Mouse (Mus musculus) fat pad, adult 2 months (tissue): ENCODE measurements at regions not wholly inside any gene's neighbourhood (a gene's known extent, or its start where the extent isn't known, plus 50 kb on each side); places are given as distances from the start of the nearest gene placed in this dataset.
A peak's percentile ranks its signal among the peaks of the same experiment; 100 is the strongest.

Experiments used
- DNase-seq: peaks from one replicate; pipeline ENCODE4 v3.0.0-alpha.2; 2011; ENCODE audit warnings: low read depth, low spot score; ENCODE audit errors: extremely low read depth

DNA sequence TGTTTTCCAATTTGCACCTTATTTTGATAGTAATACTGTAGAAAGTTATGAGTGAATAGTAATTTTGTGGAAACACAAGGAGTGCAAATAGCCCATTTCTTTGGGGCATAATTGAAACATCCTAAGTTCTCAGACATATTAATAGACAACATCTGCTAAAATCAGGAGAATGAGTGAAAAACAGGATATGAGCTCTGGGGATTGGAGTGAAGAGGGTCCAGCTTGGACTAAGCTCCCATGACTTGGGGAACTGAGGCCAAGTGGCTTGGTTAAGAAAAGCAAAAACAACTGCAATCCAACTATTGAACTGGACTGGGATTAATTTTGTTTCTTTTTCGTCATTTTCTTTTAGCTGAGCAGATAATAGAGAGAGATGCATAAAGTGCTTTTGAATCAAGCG is 240.7 kb downstream of the Slc30a10 start:
- DNase-seq, result no peak

DNA sequence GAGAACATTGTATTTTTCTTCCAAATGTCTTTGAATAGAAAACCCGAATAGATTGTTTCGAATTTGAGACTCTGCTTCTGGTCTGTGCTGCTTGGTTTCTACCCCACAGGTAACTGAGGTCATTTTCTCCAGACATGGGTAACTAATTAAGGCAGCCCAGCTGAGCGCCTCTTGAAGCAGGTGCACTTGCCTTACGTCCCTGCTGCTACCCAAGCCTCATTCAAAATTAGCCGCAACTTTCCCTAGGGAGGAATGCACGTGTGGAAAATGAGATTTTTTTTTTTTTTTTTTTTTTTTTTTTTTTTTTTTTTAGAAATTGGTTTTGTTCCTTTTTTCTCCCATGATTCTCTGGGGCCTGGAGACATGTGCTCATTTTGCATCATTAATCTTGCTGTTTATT is 245.1 kb downstream of the Slc30a10 start:
- DNase-seq, result no peak

DNA sequence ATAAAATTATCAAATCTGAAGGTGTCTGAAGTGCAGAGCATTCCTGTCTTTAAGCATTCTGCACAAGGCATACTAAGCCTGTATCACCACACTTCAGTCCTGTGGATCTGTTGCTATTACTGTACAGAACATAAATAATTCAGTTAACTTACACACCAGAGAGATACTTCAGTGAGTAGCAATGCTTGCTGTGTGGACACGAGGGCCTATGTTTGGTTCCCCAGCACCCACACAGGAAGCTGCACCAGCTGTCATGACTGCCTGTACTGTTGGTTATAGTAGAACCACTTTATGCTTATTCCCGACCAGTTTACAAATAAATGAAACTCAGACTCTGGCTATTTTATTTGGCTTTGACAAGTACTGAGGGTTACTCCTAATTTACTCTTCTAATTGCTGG is 271.7 kb downstream of the Slc30a10 start:
- no peak for DNase-seq

DNA sequence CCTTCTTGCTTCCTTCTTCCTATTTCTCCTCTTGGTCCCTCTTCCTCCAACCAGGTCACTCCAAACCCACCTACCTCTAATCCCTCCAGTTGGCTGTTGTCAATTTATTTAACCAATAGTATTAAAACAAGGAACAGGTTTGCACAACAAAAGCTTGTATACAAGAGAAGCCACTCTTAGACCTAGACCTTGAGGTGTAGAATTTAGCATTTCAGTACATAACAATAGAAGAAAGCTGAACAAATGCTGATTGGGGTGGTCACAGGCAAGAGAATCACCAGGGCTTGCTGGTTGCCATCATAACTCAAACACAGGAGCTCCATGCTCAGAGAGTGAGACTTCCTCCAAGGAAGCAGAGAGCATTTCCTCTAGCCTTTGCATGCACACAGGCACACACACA is 272.2 kb downstream of the Slc30a10 start:
- DNase-seq, result no peak

DNA sequence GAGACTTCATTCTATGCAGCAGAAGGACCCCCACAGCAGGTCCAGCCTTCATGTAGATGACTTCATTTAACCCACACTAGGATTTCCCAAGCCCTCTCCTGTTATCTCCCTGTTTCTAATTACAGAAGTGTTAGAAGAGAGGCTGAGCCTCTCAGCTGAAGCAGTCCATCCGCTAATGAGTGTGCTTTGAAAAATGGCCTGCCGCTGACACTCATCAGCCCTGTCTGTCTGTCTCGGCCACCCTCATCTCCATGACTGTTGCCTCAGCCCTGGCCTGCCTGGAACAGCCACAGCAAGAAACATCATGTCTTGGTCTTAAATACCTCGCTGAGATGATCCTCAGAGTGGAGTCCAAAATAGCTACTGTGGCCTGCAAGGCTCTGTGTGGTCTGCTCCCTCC is 273.1 kb downstream of the Slc30a10 start:
- no peak for DNase-seq

DNA sequence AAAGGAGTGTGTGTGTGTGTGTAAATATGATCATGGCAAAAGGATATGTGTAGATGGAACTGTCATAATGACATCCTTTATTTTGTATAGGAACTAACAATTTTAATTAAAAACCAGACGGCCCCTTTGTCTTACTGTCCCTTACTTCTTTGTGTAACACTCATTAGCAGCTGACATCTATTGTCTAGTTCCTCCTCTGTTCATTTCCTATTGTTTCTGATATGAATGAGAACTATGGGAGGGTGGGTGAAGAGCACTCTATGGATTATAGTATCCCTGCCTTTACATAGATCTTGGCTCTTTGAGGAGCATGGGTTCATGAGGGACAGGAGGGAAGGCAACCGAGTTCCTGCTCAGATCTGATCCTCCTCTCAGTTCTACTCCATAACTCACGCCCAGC is 273.8 kb downstream of the Slc30a10 start:
- no peak for DNase-seq

DNA sequence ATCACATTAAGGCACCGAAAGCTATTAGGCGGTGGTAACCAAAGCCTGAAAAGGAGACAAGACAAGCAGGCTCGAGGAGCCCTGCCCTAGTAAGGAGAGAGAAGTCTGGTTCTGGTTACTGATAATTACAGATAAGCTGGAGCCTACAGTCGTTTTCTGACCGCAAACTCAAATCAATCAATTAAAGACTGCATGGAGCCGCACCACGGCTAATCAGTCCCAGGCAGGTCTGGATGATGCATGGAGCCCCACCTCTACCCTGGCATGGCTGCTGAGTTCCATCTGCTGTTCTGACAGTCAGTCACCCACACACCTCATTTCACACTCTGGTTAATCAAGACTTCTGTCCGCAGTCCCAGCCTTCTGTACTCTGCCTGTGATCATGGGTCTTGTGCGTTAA is 276.4 kb downstream of the Slc30a10 start:
- DNase-seq, result no peak

DNA sequence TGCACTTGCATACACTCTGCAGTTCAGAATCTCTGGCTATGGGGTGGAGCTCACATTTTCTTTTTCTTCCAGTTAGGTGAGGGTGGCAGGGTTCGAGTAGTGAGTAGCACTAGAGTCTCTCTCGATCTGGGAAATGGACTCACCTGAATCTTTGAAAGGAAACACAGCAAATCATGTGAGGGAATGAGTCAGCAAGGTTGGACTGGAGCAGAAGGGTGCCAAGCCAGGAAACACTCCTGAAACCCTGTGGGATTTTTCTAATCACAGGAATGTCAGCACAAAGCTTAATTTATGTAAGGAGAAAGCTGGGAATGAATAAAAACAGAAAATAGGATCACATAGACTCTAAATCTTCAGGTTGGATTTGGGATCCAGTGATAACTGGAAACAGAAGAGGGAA is 282.1 kb downstream of the Slc30a10 start:
- DNase-seq, result no peak

DNA sequence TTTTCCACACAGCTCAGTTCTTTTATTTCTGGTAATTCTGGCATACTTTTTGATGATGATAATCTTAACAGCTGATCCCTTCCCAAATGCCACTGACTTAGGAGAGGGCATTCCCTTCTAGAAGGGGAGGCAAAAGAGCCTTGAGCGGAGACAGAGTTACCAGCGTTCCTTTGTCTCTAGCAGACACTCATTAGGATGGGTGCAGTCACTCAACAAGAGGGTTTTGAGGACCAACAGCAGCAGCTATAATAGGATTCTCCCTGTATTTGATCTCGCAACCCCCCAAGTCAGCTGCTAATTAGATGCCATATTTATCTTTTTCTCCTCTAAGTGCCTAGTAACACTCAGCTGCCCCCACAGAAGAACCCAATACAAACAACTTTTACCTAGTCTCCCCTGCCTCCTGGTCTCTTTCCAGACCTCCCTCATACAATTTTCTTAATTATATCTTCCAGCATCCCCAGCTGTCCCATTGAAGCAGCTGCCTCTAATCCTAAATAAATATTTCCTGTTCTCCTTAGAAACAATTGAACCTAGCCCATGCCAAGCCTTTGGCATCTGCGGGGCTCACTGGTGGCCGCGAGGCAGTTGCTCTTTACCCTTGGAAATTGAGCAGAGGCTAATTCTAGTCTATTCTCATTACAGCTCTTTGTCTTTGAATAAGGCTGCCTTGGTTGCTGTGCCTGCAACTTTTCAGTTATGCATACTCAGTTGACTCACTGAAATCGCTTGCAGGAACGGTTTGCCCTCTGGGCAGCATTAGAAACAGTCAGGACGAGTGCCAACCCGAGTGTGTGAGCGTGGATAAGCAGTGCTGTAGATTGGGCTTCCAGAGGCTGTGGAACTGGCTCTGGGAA is 286.6 kb downstream of the Slc30a10 start:
- DNase-seq, result peak; percentile 3

DNA sequence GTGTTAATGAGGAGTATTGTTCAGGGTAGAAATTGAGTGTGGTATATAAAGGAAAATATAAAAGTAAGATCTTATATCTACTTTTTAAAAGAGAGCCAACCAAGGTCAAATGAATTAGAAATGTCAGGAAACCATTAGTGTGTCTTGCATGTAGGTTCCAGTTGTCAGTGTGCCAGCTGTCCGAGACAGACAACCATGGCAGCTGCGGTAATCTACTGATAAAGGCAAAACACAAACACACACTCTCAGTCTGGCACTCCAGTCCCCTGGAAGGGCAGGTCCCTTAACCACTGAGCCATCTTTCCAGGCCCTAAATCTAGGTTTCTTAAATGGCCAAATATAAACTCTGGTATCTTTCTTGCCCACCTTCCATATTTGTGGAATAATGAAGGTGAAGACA is 294.6 kb downstream of the Slc30a10 start:
- no peak for DNase-seq

DNA sequence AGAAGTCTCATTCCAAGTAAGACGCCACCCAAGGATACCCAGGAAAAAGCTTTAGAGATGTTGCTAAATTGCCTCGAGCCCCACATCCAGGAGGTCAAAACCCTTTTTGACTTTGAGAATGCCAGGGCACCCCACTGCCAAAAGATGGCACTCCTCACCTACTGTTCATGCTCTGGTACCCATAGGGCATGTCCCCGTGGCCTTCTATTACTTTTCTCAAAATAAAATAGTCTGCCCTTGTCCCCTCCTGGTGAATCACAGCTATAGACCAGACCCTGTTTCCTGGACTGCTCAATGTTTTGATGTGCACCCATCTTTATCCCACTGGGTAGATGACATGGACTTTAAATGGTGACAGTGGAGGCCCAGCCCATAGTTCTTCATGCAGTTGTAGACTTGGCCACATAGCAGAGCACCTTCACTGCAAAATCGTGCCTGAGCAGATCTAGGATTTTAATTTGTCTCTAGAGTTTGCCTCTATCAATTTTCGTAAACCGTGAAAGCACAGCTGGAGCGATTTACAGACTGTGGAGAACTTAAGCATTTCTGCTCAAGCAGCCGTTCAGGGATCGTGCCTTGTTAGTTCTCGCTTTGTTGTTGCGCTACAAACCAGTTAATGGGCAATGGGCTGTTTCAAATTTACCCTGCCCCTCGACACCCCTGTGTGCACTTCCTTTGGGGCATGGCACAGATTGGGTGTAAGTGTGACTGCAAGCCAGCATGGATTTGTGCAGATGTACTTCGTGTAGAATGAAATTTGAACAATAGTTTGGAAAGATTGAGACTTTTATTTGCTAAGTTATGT is 300.0 kb downstream of the Slc30a10 start:
- DNase-seq, result no peak

DNA sequence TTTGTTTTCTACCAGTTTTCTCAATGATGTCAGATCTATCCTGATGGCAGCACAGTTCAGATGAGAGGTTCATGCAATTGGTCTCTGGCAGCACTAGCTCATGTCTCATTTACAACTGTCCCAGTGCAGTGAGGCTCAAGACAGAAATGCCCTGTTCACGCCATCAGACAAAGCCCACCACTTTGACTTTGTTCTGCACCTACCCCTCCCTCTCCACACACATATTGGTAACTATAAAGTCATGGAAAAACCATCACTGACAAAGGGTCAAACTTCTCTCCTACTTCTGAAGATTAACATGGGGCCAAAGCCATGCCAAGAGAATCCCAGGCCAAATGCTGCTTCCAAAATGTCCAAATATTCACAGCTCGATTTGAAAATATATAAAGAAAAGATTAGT is 302.7 kb downstream of the Slc30a10 start:
- no peak for DNase-seq

DNA sequence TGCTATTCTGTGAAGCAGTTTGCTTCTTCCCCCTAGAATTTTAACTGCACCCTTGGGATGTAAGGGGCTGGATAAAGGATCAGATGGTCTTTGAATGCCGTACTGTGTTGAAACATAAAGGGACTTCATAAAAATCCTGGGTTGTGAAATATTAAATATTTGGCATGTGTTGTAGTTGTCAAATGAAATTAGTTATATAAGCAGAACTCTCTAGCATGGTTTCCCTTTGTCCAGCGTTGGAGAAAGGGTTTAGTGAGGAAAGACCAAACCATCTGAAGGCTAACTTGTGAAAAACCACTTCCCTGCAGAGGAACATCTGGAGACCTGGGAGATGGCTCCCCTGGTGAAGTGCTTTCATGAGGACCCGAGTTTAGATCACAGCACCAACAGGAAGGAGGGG is 319.6 kb downstream of the Slc30a10 start:
- no peak for DNase-seq

DNA sequence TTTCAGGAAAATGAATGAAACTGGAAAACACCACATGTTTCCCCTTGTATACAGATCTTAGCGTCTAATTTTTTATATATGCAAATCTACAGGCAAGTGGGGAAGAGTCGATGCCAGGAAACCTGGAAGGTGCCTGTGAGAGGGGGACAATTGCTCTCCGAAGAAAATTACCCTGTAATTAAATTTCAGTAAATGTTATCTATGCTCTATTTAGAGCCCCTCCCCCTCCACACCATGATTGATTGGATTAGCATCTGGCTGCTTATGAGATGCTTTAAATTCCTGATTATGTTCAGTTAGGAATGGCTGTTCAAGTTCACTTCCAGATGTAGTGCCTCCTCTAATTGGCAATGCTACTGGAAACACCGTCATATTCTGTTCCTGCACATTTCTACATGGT is 325.0 kb downstream of the Slc30a10 start:
- DNase-seq, result no peak

DNA sequence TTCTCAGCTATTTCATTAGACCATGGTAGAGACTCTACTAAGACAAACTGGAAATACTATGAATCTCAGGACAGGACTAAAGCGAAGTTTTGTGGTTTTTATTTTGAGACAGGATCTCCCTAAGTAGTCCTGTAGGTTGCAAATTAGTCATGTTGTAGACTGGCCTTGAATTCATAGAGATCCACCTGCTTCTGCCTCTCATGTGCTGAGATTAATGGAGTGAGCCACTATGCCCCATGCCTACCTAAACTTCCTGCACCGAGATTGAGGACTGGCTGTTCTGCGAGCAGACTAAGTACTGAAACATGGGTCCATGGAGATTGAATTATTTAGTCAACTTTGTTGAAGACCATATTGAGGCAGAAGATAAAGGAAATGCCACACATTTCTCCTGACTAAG is 315.0 kb downstream of the Lyplal1 start:
- DNase-seq, result no peak

DNA sequence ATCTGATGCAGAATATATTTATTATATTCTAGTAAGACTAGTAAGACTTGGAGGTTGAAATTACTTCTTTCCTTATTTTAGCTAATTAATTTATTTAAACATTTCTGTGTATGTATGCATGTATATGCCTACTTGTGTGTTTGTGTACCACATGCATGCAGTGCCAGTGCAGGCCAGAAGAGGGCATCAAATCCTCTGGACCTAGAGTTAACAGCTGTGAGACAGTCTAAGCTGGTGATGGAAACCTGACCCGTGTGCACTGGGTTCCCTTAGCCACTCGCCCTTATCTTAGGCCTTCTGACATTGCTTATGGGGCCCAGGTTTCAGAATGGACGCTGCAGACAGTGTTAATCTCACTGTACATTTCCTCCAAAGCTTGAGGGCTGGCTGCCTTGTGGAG is 302.2 kb downstream of the Lyplal1 start:
- DNase-seq, result no peak

DNA sequence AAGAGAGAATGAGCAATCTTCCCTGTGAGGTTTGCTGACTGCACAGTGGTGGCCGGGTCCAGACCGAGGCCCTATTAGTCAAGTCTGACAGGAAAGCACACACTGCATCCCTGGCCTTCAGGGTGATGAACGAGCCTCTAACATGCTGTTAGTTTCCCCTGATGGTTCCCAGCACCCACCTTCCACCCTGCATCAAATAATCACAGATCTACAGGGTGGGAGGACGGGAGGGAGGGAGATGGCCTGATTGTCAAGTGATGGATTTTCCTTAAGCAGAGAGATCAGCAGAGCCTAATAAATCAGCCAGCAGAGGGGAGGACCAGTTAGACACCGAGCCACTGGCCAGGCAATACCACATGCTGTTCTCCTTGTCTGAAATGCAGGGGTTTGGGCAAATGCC is 298.1 kb downstream of the Lyplal1 start:
- no peak for DNase-seq

DNA sequence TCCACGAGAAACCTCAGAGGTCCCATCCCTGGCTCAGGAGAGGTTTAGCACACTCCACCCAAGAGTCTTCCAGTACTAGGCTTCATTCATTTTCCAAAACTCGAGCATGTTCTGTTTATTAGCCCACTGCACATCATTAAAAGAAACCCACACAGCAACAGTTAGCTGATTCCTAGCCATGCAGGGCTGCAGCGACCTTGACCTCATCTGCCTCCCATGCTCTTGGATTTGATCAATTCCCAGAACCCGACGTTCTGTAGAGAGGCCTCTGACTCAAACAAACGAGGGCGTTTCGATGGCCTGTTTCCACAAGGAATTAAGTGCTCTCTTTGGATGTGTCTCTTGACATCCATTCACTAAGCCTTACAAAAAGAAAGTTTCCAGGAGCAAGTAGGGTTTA is 294.9 kb downstream of the Lyplal1 start:
- DNase-seq, result peak; percentile 25

DNA sequence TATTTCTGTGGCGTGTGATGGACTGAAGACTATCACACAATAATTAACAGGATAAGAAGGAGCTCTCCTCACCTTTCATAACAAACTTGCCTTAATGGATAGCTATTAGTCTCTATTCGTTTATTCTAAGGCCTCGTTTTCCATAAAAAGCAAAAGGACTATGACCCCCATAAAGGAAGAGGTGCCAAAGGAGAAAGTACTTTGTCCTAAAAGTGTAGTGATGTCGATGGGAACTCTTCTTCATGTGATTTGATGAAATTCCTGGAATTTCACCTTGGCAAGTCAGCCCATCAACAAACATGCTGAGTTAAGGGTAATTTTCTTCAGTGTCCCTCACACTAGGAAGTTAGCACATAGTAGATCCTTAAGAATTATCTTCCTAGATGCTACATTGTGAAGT is 293.9 kb downstream of the Lyplal1 start:
- DNase-seq, result no peak

DNA sequence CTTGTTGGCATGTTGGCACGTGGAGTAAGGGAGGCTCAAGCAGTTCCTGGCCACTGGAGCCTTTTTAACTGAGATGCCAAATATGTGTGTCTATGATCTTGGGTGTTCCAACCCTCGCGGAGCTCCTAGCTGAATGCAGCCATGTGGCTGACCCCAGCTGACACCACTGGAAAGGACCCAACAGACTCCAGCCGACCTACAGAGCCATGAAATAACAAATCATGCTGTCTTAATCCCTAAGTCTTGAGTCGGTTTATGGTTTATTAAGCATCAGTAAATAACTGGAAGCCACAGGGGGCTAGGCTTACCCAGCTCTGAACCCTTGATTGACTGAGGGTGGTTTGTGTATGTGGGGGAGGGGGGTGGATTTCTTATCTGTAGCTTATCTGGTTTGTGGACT is 293.2 kb downstream of the Lyplal1 start:
- DNase-seq, result no peak

DNA sequence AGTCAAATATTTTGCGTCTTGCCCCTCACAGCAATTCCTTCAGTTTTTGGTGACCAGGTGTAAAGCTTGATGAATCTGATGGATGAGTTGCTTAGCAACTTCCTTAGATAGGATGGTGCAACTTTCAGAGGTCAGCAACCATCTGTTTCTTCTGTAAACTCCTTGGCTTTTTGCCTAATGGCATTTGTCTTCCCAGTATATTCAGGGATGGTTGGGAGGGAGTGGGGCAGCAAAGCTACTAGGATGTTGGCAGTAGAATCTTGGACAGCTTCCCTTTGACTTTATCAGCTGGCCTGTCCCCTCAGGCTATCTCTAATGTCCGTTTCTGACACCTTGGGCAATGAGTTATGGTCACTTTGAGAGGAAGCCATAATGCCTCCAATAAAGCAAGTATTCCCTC is 289.1 kb downstream of the Lyplal1 start:
- no peak for DNase-seq

DNA sequence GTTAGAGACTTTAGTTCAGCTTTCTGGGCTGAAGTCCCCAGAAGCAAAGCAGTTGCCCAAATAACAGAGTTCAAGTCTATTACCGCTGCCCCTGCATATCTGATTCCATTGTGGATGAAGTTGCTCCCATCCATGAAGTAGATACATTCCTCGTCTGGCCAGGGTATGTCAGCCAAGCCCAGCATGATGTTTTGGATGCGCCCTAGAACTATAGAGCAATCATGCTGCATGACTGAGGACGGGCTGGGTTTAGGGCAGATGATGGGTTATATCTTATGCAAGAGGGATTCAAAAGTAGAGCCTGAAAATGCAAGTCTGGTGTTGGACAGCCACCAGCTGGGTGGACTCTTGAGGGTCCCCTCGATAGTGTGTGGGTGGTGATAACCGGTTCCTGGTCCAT is 288.6 kb downstream of the Lyplal1 start:
- DNase-seq, result no peak
